Comparison of ENCODE assay signal across 8 mouse cellular contexts in the genomic region with DNA sequence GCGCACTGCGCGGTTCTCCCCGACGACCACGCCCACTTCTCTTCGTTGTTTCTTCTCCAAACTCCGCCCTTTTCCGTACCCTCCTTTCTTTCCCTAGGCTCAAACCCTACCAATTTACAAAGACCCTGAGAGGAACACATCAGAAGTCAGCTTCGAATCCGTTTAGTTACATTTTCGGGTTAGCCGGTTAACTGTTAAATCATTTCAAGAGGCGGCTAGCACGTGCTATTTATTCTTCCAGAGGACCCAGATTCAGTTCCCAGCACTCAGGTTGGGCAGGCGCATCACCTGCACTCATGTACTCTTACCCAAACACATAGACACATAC. TPM values are rescaled to one million over a fixed set of nuclear protein-coding genes. Genes with fewer than 3 reads are reported as not detected.
DNase-seq lines count a peak whose midpoint lies in the region; ATAC-seq and TF ChIP-seq lines count a peak whose summit lies in the region.

A gene (minus strand): TSS at position 154 of the 328 bp plus-strand sequence.

- DNase-seq in lung, postnatal 10 days = no peak
- no peak for DNase-seq in left cerebral cortex, adult 8-10 months (ENCODE audit: low spot score in 2 of 2)
- DNase-seq in midbrain, postnatal 0 days (ENCODE audit: low spot score) = no peak
- no peak for DNase-seq in urinary bladder, postnatal 36 days (ENCODE audit: low spot score in 2 of 2)
- no peak for DNase-seq in right cerebral cortex, adult 18-20 months

- no peak for TF ChIP-seq POLR2A in cortical plate, adult 2 months (IDR thresholded peaks at IDR 0.05; ENCODE audit: extremely low read depth, insufficient read depth, low read length)

- H3K27ac ChIP-seq in lung, embryonic 16.5 days (ENCODE audit: low read length) = peak within 1 kb of the TSS; percentile 91
- H3K27ac ChIP-seq in cortical plate, adult 2 months (ENCODE audit: insufficient read depth, low read length) = peak within 1 kb of the TSS; percentile 38; the same call in 1 of the 2 replicates
- H3K27ac ChIP-seq in heart, embryonic 11.5 days (ENCODE audit: low read depth, low read length) = peak within 1 kb of the TSS; percentile 84
- peak within 1 kb of the TSS; percentile 87 for H3K27ac ChIP-seq in midbrain, postnatal 0 days (ENCODE audit: low read depth, low read length)

- H3K4me3 ChIP-seq in lung, embryonic 16.5 days (ENCODE audit: low read length) = peak within 1 kb of the TSS; percentile 76
- H3K4me3 ChIP-seq in cortical plate, adult 2 months (ENCODE audit: insufficient read depth, low read length) = peak within 1 kb of the TSS; percentile 67
- H3K4me3 ChIP-seq in heart, embryonic 11.5 days (ENCODE audit: low read depth, low read length) = peak within 1 kb of the TSS; percentile 57
- H3K4me3 ChIP-seq in midbrain, postnatal 0 days (ENCODE audit: low read depth, low read length) = peak within 1 kb of the TSS; percentile 76

- no peaks in the 10 kb centered on the region for H3K27me3 ChIP-seq in lung, embryonic 16.5 days (ENCODE audit: control insufficient read depth, insufficient read depth, low read depth, low read length)
- no peaks in the 10 kb centered on the region for H3K27me3 ChIP-seq in heart, embryonic 11.5 days (ENCODE audit: control insufficient read depth, insufficient read depth, low read length)
- H3K27me3 ChIP-seq in midbrain, postnatal 0 days (ENCODE audit: insufficient read depth, low read length) = no peaks in the 10 kb centered on the region

- ATAC-seq in lung, embryonic 16.5 days (ENCODE audit: low read depth) = peak; percentile 3; the same call in 1 of the 2 replicates
- ATAC-seq in heart, embryonic 11.5 days (replicated peaks; ENCODE audit: insufficient number of reproducible peaks, low FRiP score, low TSS enrichment) = 0 out of 2 replicates have a peak, but pooled peaks have one; percentile 1
- peak; percentile 10; the same call in 1 of the 2 replicates for ATAC-seq in midbrain, postnatal 0 days (ENCODE audit: low FRiP score)

- 5% methylated on average over 16 of the region's 16 CpGs for WGBS in lung, embryonic 16.5 days
- 7% methylated on average over 16 of the region's 16 CpGs for WGBS in heart, embryonic 11.5 days (ENCODE audit: insufficient replicate concordance)
- WGBS in midbrain, postnatal 0 days = 5% methylated on average over 15 of the region's 16 CpGs

- H3K36me3 ChIP-seq in lung, embryonic 16.5 days (ENCODE audit: control insufficient read depth, insufficient read depth, low read length) = no peaks in the 10 kb centered on the region
- H3K36me3 ChIP-seq in heart, embryonic 11.5 days (ENCODE audit: control insufficient read depth, insufficient read depth, low read length) = no peaks in the 10 kb centered on the region
- no peaks in the 10 kb centered on the region for H3K36me3 ChIP-seq in midbrain, postnatal 0 days (ENCODE audit: insufficient read depth, low read length)

- peak within 1 kb of the TSS; percentile 83 for H3K9ac ChIP-seq in lung, embryonic 16.5 days (ENCODE audit: low read length)
- peak within 1 kb of the TSS; percentile 68 for H3K9ac ChIP-seq in heart, embryonic 11.5 days (ENCODE audit: low read depth, low read length)
- peak within 1 kb of the TSS; percentile 80 for H3K9ac ChIP-seq in midbrain, postnatal 0 days (replicated peaks; ENCODE audit: low read length, poor library complexity, severe bottlenecking)

- H3K9me3 ChIP-seq in lung, embryonic 16.5 days (ENCODE audit: control insufficient read depth, low read length) = no peaks in the 10 kb centered on the region
- no peaks in the 10 kb centered on the region for H3K9me3 ChIP-seq in heart, embryonic 11.5 days (replicated peaks; ENCODE audit: control insufficient read depth, low read length)
- H3K9me3 ChIP-seq in midbrain, postnatal 0 days (ENCODE audit: low read length) = no peaks in the 10 kb centered on the region

- H3K4me1 ChIP-seq in lung, embryonic 16.5 days (replicated peaks; ENCODE audit: control insufficient read depth, insufficient read depth, low read length) = peaks cover 10% of the 10 kb centered on the region; the same call in 1 of the 2 replicates
- peaks cover 6% of the 10 kb centered on the region for H3K4me1 ChIP-seq in cortical plate, adult 2 months (ENCODE audit: control insufficient read depth, insufficient read depth, low read length)
- H3K4me1 ChIP-seq in heart, embryonic 11.5 days (ENCODE audit: control insufficient read depth, insufficient read depth, low read length) = 0 out of 2 replicates have a peak, but pooled peaks cover 4% of the 10 kb centered on the region
- no peaks in the 10 kb centered on the region for H3K4me1 ChIP-seq in midbrain, postnatal 0 days (ENCODE audit: insufficient read depth, low read length)

- H3K4me2 ChIP-seq in lung, embryonic 16.5 days (ENCODE audit: low read depth, low read length) = peak within 1 kb of the TSS; percentile 88
- H3K4me2 ChIP-seq in heart, embryonic 11.5 days = peak within 1 kb of the TSS; percentile 76
- H3K4me2 ChIP-seq in midbrain, postnatal 0 days (ENCODE audit: low read depth, low read length, poor library complexity, severe bottlenecking) = peak within 1 kb of the TSS; percentile 64

- TF ChIP-seq CTCF in cortical plate, adult 2 months (IDR thresholded peaks at IDR 0.05; ENCODE audit: extremely low read depth, insufficient read depth, low read length) = no peak
- no peak for TF ChIP-seq CTCF in midbrain, postnatal 0 days (IDR thresholded peaks at IDR 0.05)

RNA-seq across cellular contexts. Expression of the gene that starts here (rescaled TPM):
- polyA plus RNA-seq in lung, embryonic 16.5 days (2015; fragmentation: Nextera tagmentation; extraction: Ambion mirVana) = 127 and 129 TPM in 2 replicates
- polyA plus RNA-seq in cortical plate, adult 2 months (2012; rRNA removed) = 278 and 287 TPM in 2 replicates
- polyA plus RNA-seq in heart, embryonic 11.5 days (2014; fragmentation: Nextera tagmentation; extraction: Ambion mirVana) = 121 and 125 TPM in 2 replicates
- 100 to 1,000 TPM; 137 to 150 (median 141) TPM for total RNA-seq in left cerebral cortex, adult 8-10 months (2022)
- total RNA-seq in midbrain, postnatal 0 days (2014; rRNA removed) = 125 and 141 TPM in 2 replicates
- 289 and 314 TPM in 2 replicates for polyA plus RNA-seq in midbrain, postnatal 0 days (2015; fragmentation: Nextera tagmentation; extraction: Ambion mirVana)

Comparison
In these comparisons a context has a peak if more than half of its experiments do, and no peak if none do; other contexts are left out.
1. H3K27ac ChIP-seq: peak in every context shown above with its lines; median percentile 91 in lung, embryonic 16.5 days; 87 in midbrain, postnatal 0 days; 84 in heart, embryonic 11.5 days; 38 in cortical plate, adult 2 months.